Mouse (Mus musculus) inflammation-experienced regulatory T-cells (primary cell): Measurements from ENCODE around the gene Gm3327. TPM values are rescaled to one million over a fixed set of nuclear protein-coding genes. Genes with fewer than 3 reads are reported as not detected.

Experiments used
- polyA plus RNA-seq, 2 experiments: library from polyadenylated mRNA; unstranded; fragments of 100-300 nt; shearing (Covaris generic); gene quantifications; one replicate each; pipeline ENCODE4 v1.2.1; 2017

Gm3327 gene
- polyA plus RNA-seq: not detected

DNA sequence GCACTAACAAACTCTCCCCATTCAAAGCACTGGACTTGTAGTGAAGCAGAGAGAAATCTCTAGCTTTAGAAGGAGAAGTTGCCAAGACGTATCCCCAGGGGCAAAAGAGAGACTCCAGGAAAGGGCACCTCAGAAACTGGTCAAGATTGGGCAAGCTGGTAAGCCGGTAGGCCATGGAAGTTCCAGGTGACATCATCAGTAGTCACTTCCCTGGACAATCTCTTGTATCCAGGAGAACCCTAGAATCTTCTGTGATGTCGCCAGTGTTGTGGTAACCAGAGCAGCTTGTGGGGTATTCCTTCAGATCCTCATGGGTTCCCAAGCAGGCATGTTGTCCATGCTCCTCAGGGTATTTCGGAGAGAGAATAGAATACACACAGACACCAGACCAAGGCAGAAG lies at the start of gene Gm3327:
TSS of gene Gm3327 (plus strand) at position 301 of the 400 bp plus-strand sequence.

DNA sequence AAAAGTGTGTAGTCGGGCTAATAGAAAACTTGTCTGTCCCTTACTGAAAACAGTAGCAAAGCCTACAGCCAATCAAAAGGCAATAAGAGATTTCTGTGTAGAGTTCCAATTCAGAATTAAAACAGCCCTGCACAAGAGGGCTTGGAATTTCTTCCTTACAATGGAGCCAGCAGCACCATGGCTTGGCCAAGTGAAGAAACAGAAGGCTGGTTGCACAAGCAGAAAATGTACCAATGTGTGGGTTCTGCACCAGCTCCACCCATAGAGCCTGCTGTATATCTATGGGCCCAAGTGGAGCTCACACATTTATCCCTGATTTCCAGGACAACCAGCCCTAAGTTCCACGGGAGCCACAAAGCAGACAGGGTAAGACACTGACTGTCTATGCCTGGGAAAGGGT lies 21.3 kb upstream of the Gm3327 start, which contains the start of gene Ear2:
TSS of gene Ear2 (plus strand) at position 301 of the 400 bp plus-strand sequence.

Other genes starting within 250 kb of the Gm3327 start
- gene Ear1, start 248.3 kb upstream of the Gm3327 start, polyA plus RNA-seq: not detected
- not detected for gene Ear10, start 200.3 kb upstream of the Gm3327 start, polyA plus RNA-seq
- under 1 TPM; 0.12 to 0.33 TPM for gene Gm8113, start 198.5 kb upstream of the Gm3327 start, polyA plus RNA-seq
- not detected for gene Ang5, start 166.8 kb upstream of the Gm3327 start, polyA plus RNA-seq
- not detected for gene Ang6, start 121.6 kb upstream of the Gm3327 start, polyA plus RNA-seq
- 1 to 10 TPM in 1 of 2 experiments, not detected in 1; 4.4 TPM for gene Ear2, start 21.2 kb upstream of the Gm3327 start, polyA plus RNA-seq
- gene Gm8212, start 73.8 kb downstream of the Gm3327 start, polyA plus RNA-seq: under 1 TPM in 1 of 2 experiments, not detected in 1; 0.92 TPM
- gene 4930503E14Rik, start 89.4 kb downstream of the Gm3327 start, polyA plus RNA-seq: under 1 TPM in 1 of 2 experiments, not detected in 1; 0.76 TPM
- gene Gm8220, start 161.7 kb downstream of the Gm3327 start, polyA plus RNA-seq: under 1 TPM in 1 of 2 experiments, not detected in 1; 0.70 TPM
- under 1 TPM in 1 of 2 experiments, not detected in 1; 0.36 TPM for gene Gm5930, start 214.7 kb downstream of the Gm3327 start, polyA plus RNA-seq
- not detected for gene Gm8229, start 241.5 kb downstream of the Gm3327 start, polyA plus RNA-seq